Mouse (Mus musculus) urinary bladder, postnatal 36 days (tissue): ENCODE measurements around the gene Me3.

Experiments
- DNase-seq, 2 experiments: peaks; one replicate each; pipeline ENCODE4 v3.0.0; 2022; ENCODE audit warnings: low spot score in 2 of 2, mixed read lengths in 1 of 2

The Me3 gene

GRCm38 (mm10) chr7:89833521-89833920 lies 201.3 kb downstream of the Me3 start:
- no peak for DNase-seq

GRCm38 (mm10) chr7:89835566-89835965 lies 203.4 kb downstream of the Me3 start:
- DNase-seq, result no peak

- DNase-seq, result no peak
These were observed 204.5 kb downstream of the Me3 start for GRCm38 (mm10) chr7:89836676-89837075.

GRCm38 (mm10) chr7:89837841-89838240 lies 205.6 kb downstream of the Me3 start:
- DNase-seq, result no peak

GRCm38 (mm10) chr7:89839721-89840120 lies 207.5 kb downstream of the Me3 start:
- DNase-seq, result peak in 1 of 2 experiments; percentile 20

- DNase-seq, result peak; percentile 80 to 83
These were observed 209.6 kb downstream of the Me3 start for GRCm38 (mm10) chr7:89841670-89842403.

- DNase-seq, result no peak
These were observed 210.2 kb downstream of the Me3 start for GRCm38 (mm10) chr7:89842404-89842715.

- no peak for DNase-seq
These were observed 210.9 kb downstream of the Me3 start for GRCm38 (mm10) chr7:89843121-89843520.

GRCm38 (mm10) chr7:89843533-89843932 lies 211.3 kb downstream of the Me3 start:
- DNase-seq, result peak in 1 of 2 experiments; percentile 20

GRCm38 (mm10) chr7:89845669-89846068 lies 213.5 kb downstream of the Me3 start:
- no peak for DNase-seq

GRCm38 (mm10) chr7:89850510-89850909 lies 218.3 kb downstream of the Me3 start:
- DNase-seq, result no peak

GRCm38 (mm10) chr7:89852158-89853095 lies 220.2 kb downstream of the Me3 start:
- DNase-seq, result no peak

GRCm38 (mm10) chr7:89853131-89853530 lies 220.9 kb downstream of the Me3 start:
- no peak for DNase-seq

- no peak for DNase-seq
These were observed 223.0 kb downstream of the Me3 start for GRCm38 (mm10) chr7:89855196-89855595.

GRCm38 (mm10) chr7:89856440-89857217 lies 224.4 kb downstream of the Me3 start:
- DNase-seq, result no peak

GRCm38 (mm10) chr7:89864769-89865168 lies 232.6 kb downstream of the Me3 start:
- no peak for DNase-seq

GRCm38 (mm10) chr7:89867221-89867620 lies 235.0 kb downstream of the Me3 start:
- no peak for DNase-seq

- DNase-seq, result peak in 1 of 2 experiments; percentile 18
These were observed 247.5 kb downstream of the Me3 start for GRCm38 (mm10) chr7:89879686-89880085.

GRCm38 (mm10) chr7:89884551-89884950 lies 252.4 kb downstream of the Me3 start:
- no peak for DNase-seq

GRCm38 (mm10) chr7:89891412-89891811 lies 259.2 kb downstream of the Me3 start:
- DNase-seq, result no peak

- DNase-seq, result no peak
These were observed 259.7 kb downstream of the Me3 start for GRCm38 (mm10) chr7:89891856-89892255.

GRCm38 (mm10) chr7:89903007-89903406 lies 270.8 kb downstream of the Me3 start:
- DNase-seq, result no peak
